Mouse (Mus musculus) CH12.LX (cell line): ENCODE measurements around the gene Anapc5. TPM values are rescaled to one million over a fixed set of nuclear protein-coding genes. Genes with fewer than 3 reads are reported as not detected.

Experiments
- DNase-seq: peaks from one replicate; pipeline ENCODE4 v3.0.0-alpha.2; 2013; ENCODE audit errors: extremely low read depth
- H3K27ac ChIP-seq: 2 replicates; pipeline ENCODE4 v1.5.1; 2012; ENCODE audit warnings: low read depth, mild to moderate bottlenecking, control low read depth, moderate library complexity; ENCODE audit not compliant: insufficient read depth
- H3K27me3 ChIP-seq: replicated peaks from 2 replicates; pipeline ENCODE3; 2012; ENCODE audit warnings: inconsistent platforms
- H3K36me3 ChIP-seq, 2 experiments: replicated peaks in 1 of 2; 2 replicates each; pipeline versions ENCODE3 to v1.6.1; 2012; ENCODE audit warnings: inconsistent platforms in 1 of 2, low read length in 1 of 2, mild to moderate bottlenecking in 1 of 2, mixed read lengths in 1 of 2, moderate library complexity in 1 of 2; ENCODE audit not compliant: control insufficient read depth in 1 of 2, insufficient read depth in 1 of 2
- H3K4me1 ChIP-seq, 2 experiments: 2 replicates each; pipeline ENCODE4 v1.6.1; 2012; ENCODE audit warnings: inconsistent platforms in 1 of 2, moderate library complexity in 1 of 2; ENCODE audit not compliant: insufficient read depth in 2 of 2, control insufficient read depth in 1 of 2
- H3K4me2 ChIP-seq: 2 replicates; pipeline ENCODE4 v1.6.1; 2012; ENCODE audit warnings: low read depth, mild to moderate bottlenecking, control low read depth; ENCODE audit not compliant: poor library complexity, insufficient read depth, severe bottlenecking
- H3K4me3 ChIP-seq, 3 experiments: fragments of 150-350 bp in 1 of 3; sonication (generic) in 1 of 3; replicated peaks in 1 of 3; 2 replicates each; pipeline versions ENCODE3 to v1.5.1; 2011 to 2012; ENCODE audit warnings: low read depth in 2 of 3, low read length in 2 of 3, mild to moderate bottlenecking in 2 of 3, moderate library complexity in 2 of 3, control low read depth in 1 of 3, improper control_type of control experiment in 1 of 3, inconsistent platforms in 1 of 3, mixed read lengths in 1 of 3; ENCODE audit not compliant: poor library complexity in 1 of 3
- H3K79me2 ChIP-seq: replicated peaks from 2 replicates; pipeline ENCODE4 v1.6.1; 2012; ENCODE audit warnings: mild to moderate bottlenecking, moderate library complexity; ENCODE audit not compliant: control insufficient read depth, poor library complexity, insufficient read depth, severe bottlenecking; ENCODE audit errors: extremely low read depth
- H3K9ac ChIP-seq: 2 replicates; pipeline ENCODE4 v1.6.1; 2012; ENCODE audit warnings: low read depth, mild to moderate bottlenecking, control low read depth, moderate library complexity; ENCODE audit not compliant: insufficient read depth
- H3K9me3 ChIP-seq: replicated peaks from 2 replicates; pipeline ENCODE3; 2012; ENCODE audit warnings: low read length, inconsistent platforms, mixed read lengths
- BHLHE40 ChIP-seq: IDR thresholded peaks from 2 replicates; pipeline ENCODE4 v1.6.1; 2011; ENCODE audit warnings: mild to moderate bottlenecking, low read depth, low read length, improper control_type of control experiment
- CHD1 ChIP-seq: IDR thresholded peaks from 2 replicates; pipeline ENCODE4 v1.6.1; 2012; ENCODE audit warnings: low read depth, low read length, improper control_type of control experiment, inconsistent platforms
- CHD2 ChIP-seq: IDR thresholded peaks from 2 replicates; pipeline ENCODE4 v1.6.1; 2011; ENCODE audit warnings: low read length, improper control_type of control experiment
- CTCF ChIP-seq, 2 experiments: IDR thresholded peaks in 1 of 2; conservative IDR thresholded peaks in 1 of 2; 2 replicates each; pipeline ENCODE4 v1.5.1; 2011 to 2012; ENCODE audit warnings: low read depth in 2 of 2, low read length in 2 of 2, improper control_type of control experiment in 1 of 2, inconsistent platforms in 1 of 2, mild to moderate bottlenecking in 1 of 2, moderate library complexity in 1 of 2
- E2F4 ChIP-seq: IDR thresholded peaks from 2 replicates; pipeline ENCODE4 v1.6.1; 2011; ENCODE audit warnings: low read depth, low read length, improper control_type of control experiment; ENCODE audit not compliant: insufficient replicate concordance
- ELF1 ChIP-seq: IDR thresholded peaks from 2 replicates; pipeline ENCODE4 v1.6.1; 2014; ENCODE audit warnings: low read depth, mild to moderate bottlenecking, inconsistent platforms, low read length, improper control_type of control experiment
- EP300 ChIP-seq: IDR thresholded peaks from 2 replicates; pipeline ENCODE4 v1.6.1; 2011; ENCODE audit warnings: low read length, improper control_type of control experiment
- GABPA ChIP-seq: IDR thresholded peaks from 2 replicates; pipeline ENCODE4 v1.6.1; 2012; ENCODE audit warnings: low read depth, low read length, improper control_type of control experiment, inconsistent platforms; ENCODE audit not compliant: insufficient replicate concordance
- HCFC1 ChIP-seq: IDR thresholded peaks from 2 replicates; pipeline ENCODE4 v1.6.1; 2012; ENCODE audit warnings: low read depth, mild to moderate bottlenecking, inconsistent platforms, low read length, improper control_type of control experiment
- IRF4 ChIP-seq: IDR thresholded peaks from 2 replicates; pipeline ENCODE4 v1.6.1; 2014; ENCODE audit warnings: low read depth, mild to moderate bottlenecking, inconsistent platforms, low read length, improper control_type of control experiment
- JUN ChIP-seq: IDR thresholded peaks from 2 replicates; pipeline ENCODE4 v1.6.1; 2011; ENCODE audit warnings: low read depth, mild to moderate bottlenecking, low read length, improper control_type of control experiment, moderate library complexity; ENCODE audit not compliant: insufficient read depth
- JUND ChIP-seq: conservative IDR thresholded peaks from 2 replicates; pipeline ENCODE4 v1.6.1; 2011; ENCODE audit warnings: low read depth, low read length, improper control_type of control experiment
- KAT2A ChIP-seq: IDR thresholded peaks from 2 replicates; pipeline ENCODE4 v1.6.1; 2012; ENCODE audit warnings: low read length, improper control_type of control experiment, inconsistent platforms; ENCODE audit not compliant: insufficient replicate concordance
- MAFK ChIP-seq: IDR thresholded peaks from 2 replicates; pipeline ENCODE4 v1.6.1; 2011; ENCODE audit warnings: low read length, improper control_type of control experiment; ENCODE audit not compliant: insufficient replicate concordance
- MAX ChIP-seq: IDR thresholded peaks from 2 replicates; pipeline ENCODE4 v1.6.1; 2011; ENCODE audit warnings: low read length, improper control_type of control experiment
- MAZ ChIP-seq: IDR thresholded peaks from 2 replicates; pipeline ENCODE4 v1.6.1; 2012; ENCODE audit warnings: low read depth, mild to moderate bottlenecking, inconsistent platforms, low read length, improper control_type of control experiment, moderate library complexity
- MEF2A ChIP-seq: IDR thresholded peaks from 2 replicates; pipeline ENCODE4 v1.6.1; 2014; ENCODE audit warnings: low read depth, mild to moderate bottlenecking, inconsistent platforms, low read length, improper control_type of control experiment, borderline replicate concordance
- MXI1 ChIP-seq: IDR thresholded peaks from 2 replicates; pipeline ENCODE4 v1.6.1; 2011; ENCODE audit warnings: mild to moderate bottlenecking, low read depth, low read length, improper control_type of control experiment
- NELFE ChIP-seq: IDR thresholded peaks from 2 replicates; pipeline ENCODE4 v1.6.1; 2011; ENCODE audit warnings: low read depth, low read length, improper control_type of control experiment
- NRF1 ChIP-seq: IDR thresholded peaks from 2 replicates; pipeline ENCODE4 v1.6.1; 2014; ENCODE audit warnings: low read depth, mild to moderate bottlenecking, inconsistent platforms, low read length, improper control_type of control experiment, moderate library complexity
- PAX5 ChIP-seq: IDR thresholded peaks from 2 replicates; pipeline ENCODE4 v1.6.1; 2012; ENCODE audit warnings: low read length, inconsistent platforms, mixed read lengths
- POLR2A ChIP-seq: IDR thresholded peaks from 2 replicates; pipeline ENCODE4 v1.6.1; 2011; ENCODE audit warnings: low read depth, mild to moderate bottlenecking, improper control_type of control experiment, low read length
- POLR2AphosphoS2 ChIP-seq: IDR thresholded peaks from 2 replicates; pipeline ENCODE4 v1.6.1; 2011; ENCODE audit warnings: low read depth, low read length, improper control_type of control experiment
- RAD21 ChIP-seq: IDR thresholded peaks from 2 replicates; pipeline ENCODE4 v1.6.1; 2011; ENCODE audit warnings: low read depth, mild to moderate bottlenecking, low read length, improper control_type of control experiment, moderate library complexity
- RCOR1 ChIP-seq: conservative IDR thresholded peaks from 2 replicates; pipeline ENCODE4 v1.6.1; 2012; ENCODE audit warnings: low read depth, mild to moderate bottlenecking, inconsistent platforms, low read length, improper control_type of control experiment
- SIN3A ChIP-seq: IDR thresholded peaks from 2 replicates; pipeline ENCODE4 v1.6.1; 2012; ENCODE audit warnings: low read length, improper control_type of control experiment, inconsistent platforms
- SMC3 ChIP-seq: IDR thresholded peaks from 2 replicates; pipeline ENCODE4 v1.6.1; 2011; ENCODE audit warnings: low read depth, low read length, improper control_type of control experiment
- TBP ChIP-seq: conservative IDR thresholded peaks from 2 replicates; pipeline ENCODE4 v1.6.1; 2011; ENCODE audit warnings: low read depth, low read length, improper control_type of control experiment
- TCF12 ChIP-seq: IDR thresholded peaks from 2 replicates; pipeline ENCODE4 v1.6.1; 2014; ENCODE audit warnings: low read depth, mild to moderate bottlenecking, inconsistent platforms, low read length, improper control_type of control experiment
- UBTF ChIP-seq: IDR thresholded peaks from 2 replicates; pipeline ENCODE4 v1.6.1; 2012; ENCODE audit warnings: low read depth, mild to moderate bottlenecking, inconsistent platforms, low read length, improper control_type of control experiment, moderate library complexity
- USF1 ChIP-seq: IDR thresholded peaks from 2 replicates; pipeline ENCODE4 v1.6.1; 2014; ENCODE audit warnings: low read depth, mild to moderate bottlenecking, inconsistent platforms, low read length, improper control_type of control experiment
- USF2 ChIP-seq: conservative IDR thresholded peaks from 2 replicates; pipeline ENCODE4 v1.6.1; 2011; ENCODE audit warnings: low read depth, low read length, improper control_type of control experiment
- ZC3H11A ChIP-seq: IDR thresholded peaks from 2 replicates; pipeline ENCODE4 v1.6.1; 2012; ENCODE audit warnings: low read depth, mild to moderate bottlenecking, inconsistent platforms, low read length, improper control_type of control experiment
- ZKSCAN1 ChIP-seq: IDR thresholded peaks from 2 replicates; pipeline ENCODE4 v1.6.1; 2012; ENCODE audit warnings: low read depth, inconsistent platforms, low read length, improper control_type of control experiment, borderline replicate concordance
- ZMIZ1 ChIP-seq: IDR thresholded peaks from 2 replicates; pipeline ENCODE4 v1.6.1; 2012; ENCODE audit warnings: low read depth, mild to moderate bottlenecking, inconsistent platforms, low read length, improper control_type of control experiment
- ZNF384 ChIP-seq: IDR thresholded peaks from 2 replicates; pipeline ENCODE4 v1.6.1; 2012; ENCODE audit warnings: low read depth, low read length, improper control_type of control experiment, inconsistent platforms
- dilution Hi-C: fragments of 300-500 bp; cut with MboI; formaldehyde crosslinking; loops from 2 replicates; pipeline ENCODE4 v1.14.3; 2020; ENCODE audit warnings: low sequenced_read_pairs; ENCODE audit not compliant: extremely low pct_unique_long_range_greater_than_20kb, extremely low pct_ligation_motif_present
- in situ Hi-C: fragments of 300-500 bp; cut with MboI; formaldehyde crosslinking; loops from 3 replicates; pipeline ENCODE4 v1.14.3; 2019; ENCODE audit warnings: low sequenced_read_pairs, low pct_ligation_motif_present, low pct_unique_long_range_greater_than_20kb, mixed read lengths
- polyA plus RNA-seq: library from polyadenylated mRNA; unstranded; fragments of >175 nt; gene quantifications from 2 replicates; pipeline ENCODE4 v1.2.1, GENCODE M21; 2012; ENCODE audit warnings: low read depth; ENCODE audit not compliant: insufficient read length
- total RNA-seq, 2 experiments: library from RNA; depleted of rRNA; stranded (reverse); fragments of 300-350 nt in 1 of 2; fragments of >200 nt in 1 of 2; gene quantifications; 2 replicates each; pipeline ENCODE4 v1.2.3; 2012 to 2014

The Anapc5 gene
- total and polyA plus RNA-seq, 3 experiments, result 247 to 280 (median 252) TPM

DNA sequence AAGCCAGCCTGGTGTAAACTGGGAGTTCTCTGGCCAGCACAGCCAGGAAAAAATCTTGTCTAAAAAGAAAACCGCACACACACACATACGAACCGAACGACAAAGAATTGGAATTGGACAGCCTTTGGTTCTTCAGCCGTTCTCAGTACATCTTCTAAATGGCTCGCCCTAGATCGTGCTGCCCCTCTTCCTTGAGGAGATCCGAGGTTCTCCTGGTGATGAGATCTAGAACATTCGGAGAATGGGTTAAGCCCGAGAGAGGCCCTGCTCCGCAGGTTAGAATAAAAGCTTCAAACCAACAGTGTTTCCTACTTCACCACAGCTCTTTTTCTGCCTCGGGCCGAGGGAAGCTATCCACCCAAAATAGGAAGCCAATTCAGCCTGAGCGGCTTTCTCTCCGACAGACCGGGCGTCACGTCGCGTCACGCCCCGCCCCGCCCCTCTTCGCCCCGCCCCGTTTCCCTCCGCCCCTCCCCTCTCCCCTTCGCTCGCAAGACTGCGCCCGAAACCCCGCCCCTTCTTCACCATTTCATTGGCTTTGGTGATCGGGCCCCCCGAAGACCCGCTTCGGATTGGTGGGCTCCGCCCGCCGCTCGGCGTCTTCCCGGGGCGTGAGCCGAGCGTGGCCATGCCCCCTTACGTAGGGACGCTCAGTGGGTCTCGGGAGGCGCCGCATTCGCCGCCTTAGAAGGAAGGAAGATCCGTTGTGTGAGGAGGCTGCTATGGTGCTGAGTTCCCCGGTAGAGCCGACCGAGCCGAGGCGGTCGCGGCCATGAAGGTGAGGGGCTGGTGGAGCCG, 28.6 kb upstream of the Anapc5 start, which contains the start of gene Rnf34:
Gene Rnf34, plus strand, starts transcription at position 528 of the 798 bp plus-strand sequence.
- Histone ChIP-seq H3K4me3 (peak within 1 kb of the TSS; percentile 84 to 97 (median 96)), H3K4me1 (peaks cover 7 to 33% of the 10 kb centered on the region in 2 experiments), H3K9ac (peak within 1 kb of the TSS; percentile 88), H3K9me3 (no peaks in the 10 kb centered on the region), H3K27ac (peak within 1 kb of the TSS; percentile 11; the same call in 1 of the 2 replicates), H3K4me2 (peak within 1 kb of the TSS; percentile 98), H3K36me3 (peaks cover 0 to 2% of the 10 kb centered on the region in 2 experiments), H3K27me3 (no peaks in the 10 kb centered on the region), H3K79me2 (peaks cover 15% of the 10 kb centered on the region)
- in situ Hi-C loops (no loop called here), dilution Hi-C loops (no loop called here)
- DNase-seq, result peak; percentile 98
- TF ChIP-seq MXI1 (peak; percentile 54; the same call in 1 of the 2 replicates), CHD2 (no peak), CTCF (conservative IDR thresholded peaks at IDR 0.05 in 1 of 2, IDR thresholded peaks at IDR 0.05 in 1 of 2; ENCODE audit: low read depth in 2 of 2, low read length in 2 of 2) (no peak), GABPA (no peak), MEF2A (no peak), RAD21 (no peak), KAT2A (0 out of 2 replicates have a peak, but pooled peaks have one; percentile 13), NRF1 (peak; percentile 45; the same call in 1 of the 2 replicates), PAX5 (no peak), E2F4 (no peak), POLR2AphosphoS2 (peak; percentile 95), MAZ (peak; percentile 72), TCF12 (peak; percentile 93), UBTF (no peak), ZMIZ1 (peak; percentile 97), RCOR1 (no peak), EP300 (no peak), IRF4 (peak; percentile 4; the same call in 1 of the 2 replicates), ZC3H11A (no peak), MAX (no peak; the same call in 1 of the 2 replicates), USF2 (no peak), ELF1 (peak; percentile 66), TBP (peak; percentile 75), JUND (no peak), SIN3A (peak; percentile 80), USF1 (no peak), POLR2A (peak; percentile 100), NELFE (peak; percentile 98), BHLHE40 (no peak; the same call in 1 of the 2 replicates), HCFC1 (peak; percentile 62), JUN (no peak), ZKSCAN1 (no peak), SMC3 (no peak), MAFK (no peak), ZNF384 (no peak), CHD1 (no peak)
